Mouse (Mus musculus) CH12.LX (cell line): ENCODE measurements around the gene Stxbp3. TPM values are rescaled to one million over a fixed set of nuclear protein-coding genes. Genes with fewer than 3 reads are reported as not detected.

ENCODE experiments used
- DNase-seq: peaks from one replicate; pipeline ENCODE4 v3.0.0-alpha.2; 2013; ENCODE audit errors: extremely low read depth
- H3K27ac ChIP-seq: 2 replicates; pipeline ENCODE4 v1.5.1; 2012; ENCODE audit warnings: low read depth, mild to moderate bottlenecking, control low read depth, moderate library complexity; ENCODE audit not compliant: insufficient read depth
- H3K27me3 ChIP-seq: replicated peaks from 2 replicates; pipeline ENCODE3; 2012; ENCODE audit warnings: inconsistent platforms
- H3K36me3 ChIP-seq, 2 experiments: replicated peaks in 1 of 2; 2 replicates each; pipeline versions ENCODE3 to v1.6.1; 2012; ENCODE audit warnings: inconsistent platforms in 1 of 2, low read length in 1 of 2, mild to moderate bottlenecking in 1 of 2, mixed read lengths in 1 of 2, moderate library complexity in 1 of 2; ENCODE audit not compliant: control insufficient read depth in 1 of 2, insufficient read depth in 1 of 2
- H3K4me1 ChIP-seq, 2 experiments: 2 replicates each; pipeline ENCODE4 v1.6.1; 2012; ENCODE audit warnings: inconsistent platforms in 1 of 2, moderate library complexity in 1 of 2; ENCODE audit not compliant: insufficient read depth in 2 of 2, control insufficient read depth in 1 of 2
- H3K4me2 ChIP-seq: 2 replicates; pipeline ENCODE4 v1.6.1; 2012; ENCODE audit warnings: low read depth, mild to moderate bottlenecking, control low read depth; ENCODE audit not compliant: poor library complexity, insufficient read depth, severe bottlenecking
- H3K4me3 ChIP-seq, 3 experiments: fragments of 150-350 bp in 1 of 3; sonication (generic) in 1 of 3; replicated peaks in 1 of 3; 2 replicates each; pipeline versions ENCODE3 to v1.5.1; 2011 to 2012; ENCODE audit warnings: low read depth in 2 of 3, low read length in 2 of 3, mild to moderate bottlenecking in 2 of 3, moderate library complexity in 2 of 3, control low read depth in 1 of 3, improper control_type of control experiment in 1 of 3, inconsistent platforms in 1 of 3, mixed read lengths in 1 of 3; ENCODE audit not compliant: poor library complexity in 1 of 3
- H3K79me2 ChIP-seq: replicated peaks from 2 replicates; pipeline ENCODE4 v1.6.1; 2012; ENCODE audit warnings: mild to moderate bottlenecking, moderate library complexity; ENCODE audit not compliant: control insufficient read depth, poor library complexity, insufficient read depth, severe bottlenecking; ENCODE audit errors: extremely low read depth
- H3K9ac ChIP-seq: 2 replicates; pipeline ENCODE4 v1.6.1; 2012; ENCODE audit warnings: low read depth, mild to moderate bottlenecking, control low read depth, moderate library complexity; ENCODE audit not compliant: insufficient read depth
- H3K9me3 ChIP-seq: replicated peaks from 2 replicates; pipeline ENCODE3; 2012; ENCODE audit warnings: low read length, inconsistent platforms, mixed read lengths
- CHD2 ChIP-seq: IDR thresholded peaks from 2 replicates; pipeline ENCODE4 v1.6.1; 2011; ENCODE audit warnings: low read length, improper control_type of control experiment
- EP300 ChIP-seq: IDR thresholded peaks from 2 replicates; pipeline ENCODE4 v1.6.1; 2011; ENCODE audit warnings: low read length, improper control_type of control experiment
- ETS1 ChIP-seq: conservative IDR thresholded peaks from 2 replicates; pipeline ENCODE4 v1.6.1; 2012; ENCODE audit warnings: low read depth, mild to moderate bottlenecking, inconsistent platforms, low read length, improper control_type of control experiment, moderate library complexity
- HCFC1 ChIP-seq: IDR thresholded peaks from 2 replicates; pipeline ENCODE4 v1.6.1; 2012; ENCODE audit warnings: low read depth, mild to moderate bottlenecking, inconsistent platforms, low read length, improper control_type of control experiment
- IRF4 ChIP-seq: IDR thresholded peaks from 2 replicates; pipeline ENCODE4 v1.6.1; 2014; ENCODE audit warnings: low read depth, mild to moderate bottlenecking, inconsistent platforms, low read length, improper control_type of control experiment
- JUN ChIP-seq: IDR thresholded peaks from 2 replicates; pipeline ENCODE4 v1.6.1; 2011; ENCODE audit warnings: low read depth, mild to moderate bottlenecking, low read length, improper control_type of control experiment, moderate library complexity; ENCODE audit not compliant: insufficient read depth
- JUND ChIP-seq: conservative IDR thresholded peaks from 2 replicates; pipeline ENCODE4 v1.6.1; 2011; ENCODE audit warnings: low read depth, low read length, improper control_type of control experiment
- MAFK ChIP-seq: IDR thresholded peaks from 2 replicates; pipeline ENCODE4 v1.6.1; 2011; ENCODE audit warnings: low read length, improper control_type of control experiment; ENCODE audit not compliant: insufficient replicate concordance
- MAX ChIP-seq: IDR thresholded peaks from 2 replicates; pipeline ENCODE4 v1.6.1; 2011; ENCODE audit warnings: low read length, improper control_type of control experiment
- MXI1 ChIP-seq: IDR thresholded peaks from 2 replicates; pipeline ENCODE4 v1.6.1; 2011; ENCODE audit warnings: mild to moderate bottlenecking, low read depth, low read length, improper control_type of control experiment
- MYC ChIP-seq: IDR thresholded peaks from 2 replicates; pipeline ENCODE4 v1.6.1; 2011; ENCODE audit warnings: low read depth, mild to moderate bottlenecking, improper control_type of control experiment, low read length
- NELFE ChIP-seq: IDR thresholded peaks from 2 replicates; pipeline ENCODE4 v1.6.1; 2011; ENCODE audit warnings: low read depth, low read length, improper control_type of control experiment
- NRF1 ChIP-seq: IDR thresholded peaks from 2 replicates; pipeline ENCODE4 v1.6.1; 2014; ENCODE audit warnings: low read depth, mild to moderate bottlenecking, inconsistent platforms, low read length, improper control_type of control experiment, moderate library complexity
- RAD21 ChIP-seq: IDR thresholded peaks from 2 replicates; pipeline ENCODE4 v1.6.1; 2011; ENCODE audit warnings: low read depth, mild to moderate bottlenecking, low read length, improper control_type of control experiment, moderate library complexity
- SIN3A ChIP-seq: IDR thresholded peaks from 2 replicates; pipeline ENCODE4 v1.6.1; 2012; ENCODE audit warnings: low read length, improper control_type of control experiment, inconsistent platforms
- SMC3 ChIP-seq: IDR thresholded peaks from 2 replicates; pipeline ENCODE4 v1.6.1; 2011; ENCODE audit warnings: low read depth, low read length, improper control_type of control experiment
- USF1 ChIP-seq: IDR thresholded peaks from 2 replicates; pipeline ENCODE4 v1.6.1; 2014; ENCODE audit warnings: low read depth, mild to moderate bottlenecking, inconsistent platforms, low read length, improper control_type of control experiment
- ZKSCAN1 ChIP-seq: IDR thresholded peaks from 2 replicates; pipeline ENCODE4 v1.6.1; 2012; ENCODE audit warnings: low read depth, inconsistent platforms, low read length, improper control_type of control experiment, borderline replicate concordance
- ZMIZ1 ChIP-seq: IDR thresholded peaks from 2 replicates; pipeline ENCODE4 v1.6.1; 2012; ENCODE audit warnings: low read depth, mild to moderate bottlenecking, inconsistent platforms, low read length, improper control_type of control experiment
- dilution Hi-C: fragments of 300-500 bp; cut with MboI; formaldehyde crosslinking; loops from 2 replicates; pipeline ENCODE4 v1.14.3; 2020; ENCODE audit warnings: low sequenced_read_pairs; ENCODE audit not compliant: extremely low pct_unique_long_range_greater_than_20kb, extremely low pct_ligation_motif_present
- in situ Hi-C: fragments of 300-500 bp; cut with MboI; formaldehyde crosslinking; loops from 3 replicates; pipeline ENCODE4 v1.14.3; 2019; ENCODE audit warnings: low sequenced_read_pairs, low pct_ligation_motif_present, low pct_unique_long_range_greater_than_20kb, mixed read lengths
- polyA plus RNA-seq: library from polyadenylated mRNA; unstranded; fragments of >175 nt; gene quantifications from 2 replicates; pipeline ENCODE4 v1.2.1, GENCODE M21; 2012; ENCODE audit warnings: low read depth; ENCODE audit not compliant: insufficient read length
- total RNA-seq, 2 experiments: library from RNA; depleted of rRNA; stranded (reverse); fragments of 300-350 nt in 1 of 2; fragments of >200 nt in 1 of 2; gene quantifications; 2 replicates each; pipeline ENCODE4 v1.2.3; 2012 to 2014

Gene Stxbp3
- total and polyA plus RNA-seq, 3 experiments = 12.1 to 21.5 (median 14.4) TPM

DNA sequence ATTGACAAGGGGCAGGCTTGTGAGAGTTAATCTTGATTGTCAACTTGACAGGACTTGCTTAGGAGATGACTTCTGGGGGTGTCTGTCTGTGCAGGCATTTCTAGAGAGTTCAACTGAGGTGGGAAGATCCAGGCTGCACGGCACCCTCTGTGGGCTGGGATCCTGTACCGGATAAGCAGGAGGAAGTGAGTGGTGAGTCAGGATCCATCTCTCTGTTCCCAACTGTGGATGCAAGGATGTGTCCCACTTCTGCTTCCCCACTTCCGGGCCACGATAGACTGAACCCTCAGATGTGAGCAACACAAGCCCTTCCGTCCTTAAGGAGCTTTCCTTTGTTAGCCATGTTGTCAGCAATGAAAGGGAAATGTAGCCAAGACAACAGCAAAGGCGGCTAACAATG lies 53.8 kb downstream of the Stxbp3 start:
- TF ChIP-seq RAD21 = no peak
- no peak for TF ChIP-seq NRF1
- no peak for TF ChIP-seq CHD2
- TF ChIP-seq IRF4 = no peak
- TF ChIP-seq JUN = no peak
- TF ChIP-seq USF1 = no peak
- no peak for TF ChIP-seq MYC
- TF ChIP-seq EP300 = no peak
- TF ChIP-seq ZKSCAN1 = no peak
- no peak for TF ChIP-seq MXI1
- no peak for TF ChIP-seq JUND
- no peak for TF ChIP-seq ZMIZ1
- no peak for TF ChIP-seq NELFE
- TF ChIP-seq MAX = no peak
- TF ChIP-seq, all 38 proteins: peak for 0
- no peak for DNase-seq
- no peaks in the 10 kb centered on the region for H3K79me2 ChIP-seq
- H3K4me3 ChIP-seq = no peak overlapping the region
- dilution Hi-C loops (no loop called here), in situ Hi-C loops (loop anchor here (25.0 kb wide), 1 partner anchor 374 kb away; the partner anchor contains the start of gene Celsr2)
- H3K4me2 ChIP-seq = no peak overlapping the region
- H3K27me3 ChIP-seq = no peaks in the 10 kb centered on the region
- peaks cover 17% of the 10 kb centered on the region for H3K9me3 ChIP-seq
- H3K9ac ChIP-seq = no peak overlapping the region
- H3K4me1 ChIP-seq = peaks cover under 1% of the 10 kb centered on the region in 2 experiments; a peak in 3 of 4 replicates
- H3K27ac ChIP-seq = no peak overlapping the region
- peaks cover 0 to 8% of the 10 kb centered on the region in 2 experiments for H3K36me3 ChIP-seq

- TF ChIP-seq MAFK (no peak), JUN (no peak), JUND (no peak), RAD21 (no peak), ETS1 (no peak), SIN3A (no peak), SMC3 (no peak), HCFC1 (no peak), ZMIZ1 (no peak)
- in situ Hi-C loops = loop anchor here (25.0 kb wide), 1 partner anchor 370 kb away; the partner anchor contains the start of gene Celsr2
- H3K27me3 ChIP-seq = no peaks in the 10 kb centered on the region
Observed at GRCm38 (mm10) chr3:108782364-108782895, 57.9 kb downstream of the Stxbp3 start.

More at GRCm38 (mm10) chr3:108782364-108782895, 57.9 kb downstream of the Stxbp3 start:
- dilution Hi-C loops = no loop called here
- H3K4me1 ChIP-seq = peaks cover 2 to 16% of the 10 kb centered on the region in 2 experiments; a peak in 3 of 4 replicates
- no peak overlapping the region for H3K27ac ChIP-seq
- H3K36me3 ChIP-seq = no peaks in the 10 kb centered on the region
- peaks cover 17% of the 10 kb centered on the region for H3K9me3 ChIP-seq
- DNase-seq = no peak
- no peak overlapping the region for H3K9ac ChIP-seq
- no peak overlapping the region for H3K4me3 ChIP-seq
- no peaks in the 10 kb centered on the region for H3K79me2 ChIP-seq
- H3K4me2 ChIP-seq = no peak overlapping the region
